Mouse (Mus musculus) E14TG2a.4 (cell line): ENCODE measurements around the gene Ifrd2.

Experiments used
- CTCF ChIP-seq: conservative IDR thresholded peaks from 2 replicates; pipeline ENCODE4 v1.5.1; 2014; ENCODE audit warnings: low read length
- NANOG ChIP-seq: IDR thresholded peaks from 2 replicates; pipeline ENCODE4 v1.6.1; 2014; ENCODE audit warnings: borderline replicate concordance, low read length, mixed read lengths
- POU5F1 ChIP-seq: IDR thresholded peaks from 2 replicates; pipeline ENCODE4 v1.6.1; 2014; ENCODE audit warnings: low read length, borderline replicate concordance

- no peak for TF ChIP-seq CTCF
- TF ChIP-seq NANOG: no peak
- TF ChIP-seq POU5F1: no peak
Observed at GRCm38 (mm10) chr9:107547957-107548356, 39.5 kb upstream of the Ifrd2 start.
